Mouse (Mus musculus): ENCODE data around the gene Vgf.

Gene Vgf

DNA sequence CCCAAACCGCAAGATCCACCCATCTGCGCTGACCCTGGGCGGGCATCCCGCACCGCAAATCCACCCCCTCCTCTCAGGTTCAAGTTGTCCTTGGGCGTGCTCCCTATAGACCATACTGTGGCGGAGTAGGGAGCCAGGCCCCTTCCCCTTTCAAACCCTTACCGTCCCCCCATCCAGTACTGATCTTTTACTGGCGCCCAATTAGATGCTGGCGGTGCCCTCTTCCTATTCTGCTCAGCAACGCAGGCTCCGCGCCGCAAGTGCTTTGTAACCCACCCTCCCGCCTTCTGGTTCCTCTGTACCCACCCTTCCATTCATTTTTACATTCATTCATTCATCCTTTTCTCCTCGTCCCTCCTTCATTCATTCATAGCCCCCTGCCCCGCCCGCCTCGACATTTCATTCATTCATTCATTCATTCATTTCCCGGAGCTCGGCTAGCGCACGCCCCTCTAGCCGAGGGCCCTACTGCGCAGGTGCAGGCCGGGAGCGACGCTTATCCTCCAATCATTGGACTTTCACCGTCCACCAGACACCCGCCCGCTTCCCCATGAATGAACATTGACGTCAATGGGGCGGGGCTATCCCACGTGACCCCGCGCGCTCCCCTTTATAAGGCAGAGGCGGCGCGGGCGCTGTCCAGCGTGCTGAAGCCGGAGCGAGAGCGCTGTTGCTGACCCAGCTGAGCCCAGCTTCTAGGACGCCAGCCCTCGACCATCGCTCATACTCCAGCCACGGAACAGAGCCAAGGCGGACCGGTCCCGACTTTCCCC lies 3.6 kb downstream of the Vgf start:
- DNase-seq (ENCODE audit: low read depth in 2 of 2, low spot score in 2 of 2): peak; percentile 84 to 91

DNA sequence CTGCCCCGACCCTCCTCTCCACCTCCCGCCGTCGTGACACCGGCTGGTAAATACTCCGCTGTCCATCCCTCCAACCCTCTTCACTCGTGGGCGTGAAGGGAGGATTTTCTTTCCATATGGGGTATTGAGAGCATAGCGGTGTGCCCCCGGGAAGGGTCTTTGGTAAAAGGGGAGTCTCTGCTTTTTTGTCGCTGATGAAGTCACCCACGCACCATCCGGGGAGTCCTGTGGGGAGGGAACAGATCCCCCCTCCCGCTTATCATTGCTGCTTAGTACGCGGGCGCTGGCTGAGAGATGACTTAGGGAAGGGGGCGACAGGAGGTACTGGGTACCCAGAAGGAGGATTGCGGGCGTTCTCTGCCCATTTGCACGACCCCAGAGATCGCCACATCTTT lies 4.2 kb downstream of the Vgf start:
- DNase-seq (ENCODE audit: low read depth in 2 of 2, low spot score in 2 of 2): no peak

DNA sequence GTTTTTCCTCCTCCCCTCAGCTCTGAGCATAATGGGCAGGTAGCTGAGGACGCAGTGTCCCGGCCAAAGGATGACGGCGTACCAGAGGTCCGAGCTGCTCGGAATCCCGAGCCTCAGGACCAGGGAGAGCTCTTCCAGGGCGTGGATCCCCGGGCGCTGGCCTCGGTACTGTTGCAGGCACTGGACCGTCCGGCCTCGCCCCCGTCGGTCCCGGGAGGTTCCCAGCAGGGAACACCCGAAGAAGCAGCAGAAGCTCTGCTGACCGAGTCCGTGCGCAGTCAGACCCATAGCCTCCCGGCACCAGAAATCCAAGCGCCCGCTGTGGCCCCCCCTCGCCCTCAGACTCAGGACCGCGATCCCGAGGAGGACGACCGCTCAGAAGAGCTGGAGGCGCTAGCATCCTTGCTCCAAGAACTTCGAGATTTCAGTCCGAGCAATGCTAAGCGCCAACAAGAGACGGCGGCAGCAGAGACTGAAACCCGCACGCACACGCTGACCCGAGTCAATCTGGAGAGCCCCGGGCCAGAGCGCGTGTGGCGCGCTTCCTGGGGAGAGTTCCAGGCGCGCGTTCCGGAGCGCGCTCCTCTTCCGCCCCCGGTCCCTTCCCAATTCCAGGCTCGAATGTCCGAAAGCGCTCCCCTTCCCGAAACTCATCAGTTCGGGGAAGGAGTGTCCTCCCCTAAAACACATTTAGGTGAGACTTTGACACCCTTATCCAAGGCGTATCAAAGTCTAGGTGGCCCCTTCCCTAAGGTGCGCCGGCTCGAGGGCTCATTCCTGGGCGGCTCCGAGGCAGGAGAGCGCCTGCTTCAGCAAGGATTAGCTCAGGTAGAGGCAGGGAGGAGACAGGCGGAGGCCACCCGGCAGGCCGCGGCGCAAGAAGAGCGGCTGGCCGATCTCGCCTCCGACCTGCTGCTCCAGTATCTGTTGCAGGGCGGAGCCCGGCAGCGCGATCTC lies 5.2 kb downstream of the Vgf start:
- no peak for DNase-seq (ENCODE audit: low read depth in 2 of 2, low spot score in 2 of 2)

DNA sequence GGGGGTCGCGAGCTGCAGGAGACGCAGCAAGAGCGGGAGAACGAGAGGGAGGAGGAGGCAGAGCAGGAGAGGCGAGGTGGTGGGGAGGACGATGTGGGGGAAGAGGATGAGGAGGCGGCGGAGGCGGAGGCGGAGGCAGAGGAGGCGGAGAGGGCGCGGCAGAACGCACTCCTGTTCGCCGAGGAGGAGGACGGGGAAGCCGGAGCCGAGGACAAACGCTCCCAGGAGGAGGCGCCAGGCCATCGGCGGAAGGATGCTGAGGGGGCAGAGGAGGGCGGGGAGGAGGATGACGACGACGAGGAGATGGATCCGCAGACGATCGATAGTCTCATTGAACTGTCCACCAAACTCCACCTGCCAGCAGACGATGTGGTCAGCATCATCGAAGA lies 5.8 kb downstream of the Vgf start:
- DNase-seq (ENCODE audit: low read depth in 2 of 2, low spot score in 2 of 2): peak in 1 of 2 experiments; percentile 13

DNA sequence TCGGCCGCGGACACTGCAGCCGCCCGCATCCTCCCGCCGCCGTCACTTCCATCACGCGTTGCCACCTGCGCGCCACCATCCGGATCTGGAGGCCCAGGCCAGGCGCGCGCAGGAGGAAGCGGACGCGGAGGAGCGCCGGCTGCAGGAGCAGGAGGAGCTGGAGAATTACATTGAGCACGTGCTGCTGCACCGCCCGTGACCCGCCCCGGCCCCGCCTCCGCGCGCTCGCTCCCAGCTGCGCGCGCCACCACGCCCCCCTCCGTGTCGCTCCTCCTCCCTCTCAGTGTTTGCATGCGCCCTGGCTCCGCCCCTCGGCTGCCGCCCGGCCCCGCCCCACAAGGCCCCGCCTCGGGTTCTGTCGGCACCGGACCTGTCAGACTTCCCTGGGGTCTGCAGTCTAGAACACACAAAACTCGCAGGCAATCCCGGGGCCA lies 6.5 kb downstream of the Vgf start:
- DNase-seq (ENCODE audit: low read depth in 2 of 2, low spot score in 2 of 2): peak; percentile 32 to 53

DNA sequence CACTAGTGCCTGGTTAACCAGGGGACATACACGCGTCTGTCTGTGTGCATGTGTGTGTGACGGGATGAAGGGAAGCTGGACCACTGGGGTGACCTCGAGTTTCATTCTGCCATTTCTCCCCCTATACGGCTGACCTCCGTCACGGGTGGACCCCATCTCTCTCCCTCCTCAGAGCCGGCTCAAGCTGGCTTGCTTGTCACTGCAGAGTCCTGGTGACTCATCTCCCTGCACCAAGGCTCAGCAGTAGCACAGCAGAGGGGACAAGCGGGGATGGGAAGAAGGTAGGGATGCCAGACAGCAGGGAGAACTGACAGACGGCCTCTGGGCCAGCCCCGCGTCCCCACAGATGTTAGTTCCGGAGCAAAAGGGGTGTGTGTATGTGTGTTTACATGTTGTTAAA lies 10.0 kb downstream of the Vgf start:
- DNase-seq (ENCODE audit: low read depth in 2 of 2, low spot score in 2 of 2): no peak

DNA sequence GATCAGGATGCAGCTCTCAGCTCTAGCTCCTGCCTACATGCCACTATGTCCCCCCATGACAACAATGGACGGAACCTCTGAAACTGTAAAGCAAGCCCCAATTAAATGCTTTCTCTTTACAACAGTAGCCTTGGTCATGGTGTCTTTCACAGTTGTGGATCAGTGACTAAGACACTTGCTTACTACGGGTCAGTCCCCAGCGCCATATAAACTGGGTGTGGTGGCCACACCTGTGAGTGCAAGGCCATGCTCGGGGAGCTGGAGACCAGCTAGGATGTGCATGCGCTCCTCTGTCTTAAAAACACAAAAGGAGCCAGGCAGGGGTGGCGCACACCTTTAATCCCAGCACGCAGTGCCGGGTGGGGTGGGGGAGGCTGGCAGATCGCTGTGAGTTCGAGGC lies 13.3 kb downstream of the Vgf start:
- DNase-seq (ENCODE audit: low read depth in 2 of 2, low spot score in 2 of 2): no peak

DNA sequence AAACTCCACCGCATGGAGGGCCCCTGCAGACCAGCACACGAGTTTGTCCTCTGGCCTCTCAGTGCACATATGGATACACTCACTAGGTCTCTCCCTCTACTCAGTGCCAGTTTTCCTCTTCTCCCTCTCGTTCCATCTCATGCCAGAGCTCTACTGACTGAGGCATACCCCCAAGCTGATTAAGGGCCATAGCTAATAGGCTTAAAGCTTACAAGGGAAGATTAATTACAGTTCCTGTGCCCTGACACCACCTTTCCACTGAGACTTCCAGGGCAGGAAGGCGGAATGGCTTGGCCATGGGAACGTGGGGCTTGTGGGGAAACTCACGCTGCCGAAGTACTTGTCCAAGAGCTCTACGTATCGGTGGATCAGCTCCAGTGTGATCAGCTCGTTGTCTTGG lies 15.2 kb downstream of the Vgf start:
- DNase-seq (ENCODE audit: low read depth in 2 of 2, low spot score in 2 of 2): no peak

DNA sequence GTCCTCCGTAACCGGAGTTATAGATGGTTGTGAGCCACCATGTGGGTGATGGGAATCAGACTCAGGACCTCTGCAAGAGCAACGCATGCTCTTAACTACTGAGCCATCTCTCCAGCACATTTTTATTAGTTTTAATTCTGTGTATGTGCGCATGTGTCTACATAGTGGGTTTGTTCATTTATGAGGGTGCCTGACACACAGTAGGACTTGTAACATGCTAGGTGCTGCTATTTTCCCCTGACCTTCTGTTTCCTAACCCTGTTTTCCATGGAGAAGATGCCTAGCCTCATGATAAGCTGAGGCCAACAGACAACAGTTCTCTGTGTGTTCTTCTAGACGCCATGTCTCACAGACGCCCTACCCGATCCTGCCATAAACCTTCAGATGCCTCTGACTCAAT lies 17.8 kb downstream of the Vgf start:
- no peak for DNase-seq (ENCODE audit: low read depth in 2 of 2, low spot score in 2 of 2)

DNA sequence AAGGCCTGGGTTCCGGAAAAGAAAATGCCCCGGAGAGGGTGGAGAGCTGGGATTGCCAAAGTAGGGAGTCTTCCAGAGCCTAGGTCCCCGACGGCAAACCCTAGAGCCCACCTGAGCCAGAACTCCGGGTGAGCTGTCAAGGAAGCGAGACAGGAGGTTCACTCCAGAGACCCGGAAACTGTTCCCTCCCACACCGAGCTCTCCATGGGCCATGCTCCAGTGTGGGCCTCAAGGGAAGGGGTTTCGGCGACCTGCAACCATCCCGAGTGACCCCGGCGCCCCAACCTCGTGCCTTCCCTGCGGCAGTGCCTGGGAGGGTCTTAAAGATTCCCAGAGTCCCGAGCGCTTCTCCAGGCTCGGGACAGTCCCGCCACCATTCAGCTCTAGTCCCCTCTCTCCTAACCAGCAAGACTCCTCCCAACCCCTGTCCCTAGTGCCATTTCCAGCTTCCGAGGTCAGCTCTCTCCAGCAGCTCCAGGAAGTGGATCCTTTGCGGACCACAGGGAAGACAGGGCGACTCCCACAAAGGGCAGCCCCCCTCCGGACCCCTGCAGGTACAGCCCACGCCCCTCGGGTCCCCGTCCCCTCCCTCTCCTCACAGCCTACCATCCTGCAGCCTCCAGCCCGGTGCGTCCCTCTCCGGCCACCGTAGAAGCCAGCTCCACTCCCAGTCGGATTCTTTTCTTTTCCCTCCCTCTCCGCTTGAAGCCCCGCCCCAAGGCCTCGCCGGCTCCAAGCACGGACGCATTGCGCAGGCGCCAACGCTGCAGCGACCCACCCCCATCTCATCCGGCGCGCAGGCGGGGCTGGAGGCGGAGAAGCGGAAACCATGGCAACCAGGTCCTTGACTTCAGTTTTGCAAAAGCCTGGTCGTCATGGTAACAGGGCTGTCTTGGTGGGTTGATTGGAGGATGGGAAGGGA lies 19.5 kb downstream of the Vgf start, which contains the start of gene Ap1s1:
Gene Ap1s1, minus strand, starts transcription at position 734 of the 922 bp plus-strand sequence.
- DNase-seq (ENCODE audit: low read depth in 2 of 2, low spot score in 2 of 2): peak; percentile 85 to 94

DNA sequence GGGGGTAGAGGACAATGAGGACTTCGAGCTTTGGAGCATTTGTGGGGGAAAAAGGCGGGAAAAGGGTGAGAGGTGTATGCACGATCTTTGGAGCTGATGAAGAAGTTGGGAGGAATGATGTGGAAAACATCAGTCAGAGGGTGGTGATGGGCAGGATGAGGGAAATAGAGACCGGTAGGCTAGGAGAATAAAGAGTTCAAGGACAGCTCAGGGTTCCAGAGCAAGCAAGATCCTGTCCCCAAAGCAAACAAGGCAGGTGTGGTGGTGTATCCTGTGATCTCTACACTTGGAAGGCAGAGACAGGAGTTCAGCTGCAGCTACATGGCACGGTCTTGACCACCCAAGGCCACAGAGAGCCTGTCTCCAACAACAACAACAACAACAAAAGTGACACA lies 20.1 kb downstream of the Vgf start:
- DNase-seq (ENCODE audit: low read depth in 2 of 2, low spot score in 2 of 2): no peak

DNA sequence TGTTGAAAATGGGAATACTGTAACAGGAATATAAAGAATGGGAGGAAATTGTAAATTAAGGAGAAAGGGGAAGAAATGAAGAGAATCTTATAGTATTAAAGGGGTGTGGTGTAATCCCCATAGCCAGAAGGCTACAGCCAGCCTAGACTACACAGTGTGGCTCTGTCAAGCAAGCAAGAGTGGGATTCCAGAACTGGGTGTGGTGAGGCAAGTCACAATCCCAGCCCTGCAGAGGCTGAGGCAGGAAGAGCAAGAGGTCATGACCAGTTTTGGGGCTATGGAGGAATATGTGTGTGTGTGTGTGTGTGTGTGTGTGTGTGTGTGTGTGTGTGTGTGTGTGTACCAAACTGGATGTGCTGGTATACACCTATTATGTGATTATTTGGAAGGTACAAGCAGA lies 20.8 kb downstream of the Vgf start:
- DNase-seq (ENCODE audit: low read depth in 2 of 2, low spot score in 2 of 2): no peak

DNA sequence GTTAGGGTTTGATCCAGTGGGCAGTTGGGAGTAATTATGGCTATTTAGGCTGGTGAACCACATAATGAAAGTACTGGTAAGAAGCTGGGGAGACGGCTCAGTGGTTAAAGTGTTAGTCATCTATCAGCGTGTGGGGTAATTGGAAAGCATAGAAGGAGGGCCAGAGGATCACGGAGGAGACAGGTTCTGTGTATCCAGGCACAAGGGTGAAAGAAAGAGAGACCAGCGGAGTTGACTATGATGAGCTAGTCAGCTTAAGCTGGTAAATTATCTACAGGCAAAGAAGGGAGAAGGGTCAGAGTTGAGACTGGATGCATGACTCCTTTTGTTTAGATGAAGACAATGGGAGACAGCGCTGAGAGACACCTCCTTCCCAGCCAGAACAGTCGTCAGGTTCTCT lies 24.9 kb downstream of the Vgf start:
- DNase-seq (ENCODE audit: low read depth in 2 of 2, low spot score in 2 of 2): no peak

DNA sequence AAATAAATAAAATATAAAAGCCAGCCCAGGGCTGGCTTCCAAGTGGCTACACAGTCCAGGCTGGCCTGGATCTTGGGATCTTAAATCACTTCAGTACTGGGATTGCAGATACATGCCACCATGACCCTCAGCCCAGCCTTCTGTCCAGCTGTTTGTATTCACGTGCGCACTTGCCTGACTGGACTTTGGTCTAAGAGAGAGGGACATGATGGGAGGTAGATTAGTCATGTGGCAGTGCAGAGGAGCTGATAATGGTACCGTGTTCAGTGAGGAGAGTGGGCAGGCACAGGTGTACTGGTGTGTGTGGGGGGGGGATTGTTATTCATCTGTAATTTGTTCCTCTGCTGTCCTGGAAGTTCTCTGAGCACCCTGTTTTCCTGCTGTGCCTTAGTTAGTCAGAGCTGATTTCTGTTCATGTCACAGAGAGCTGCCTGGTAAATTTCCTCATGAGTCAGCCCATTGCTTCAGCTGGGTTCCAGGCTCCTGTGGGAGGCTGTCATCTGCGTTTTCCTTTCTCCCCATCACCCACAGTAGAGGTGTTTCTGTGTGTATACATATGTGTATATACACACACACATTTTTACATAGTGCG lies 25.8 kb downstream of the Vgf start:
- no peak for DNase-seq (ENCODE audit: low read depth in 2 of 2, low spot score in 2 of 2)

DNA sequence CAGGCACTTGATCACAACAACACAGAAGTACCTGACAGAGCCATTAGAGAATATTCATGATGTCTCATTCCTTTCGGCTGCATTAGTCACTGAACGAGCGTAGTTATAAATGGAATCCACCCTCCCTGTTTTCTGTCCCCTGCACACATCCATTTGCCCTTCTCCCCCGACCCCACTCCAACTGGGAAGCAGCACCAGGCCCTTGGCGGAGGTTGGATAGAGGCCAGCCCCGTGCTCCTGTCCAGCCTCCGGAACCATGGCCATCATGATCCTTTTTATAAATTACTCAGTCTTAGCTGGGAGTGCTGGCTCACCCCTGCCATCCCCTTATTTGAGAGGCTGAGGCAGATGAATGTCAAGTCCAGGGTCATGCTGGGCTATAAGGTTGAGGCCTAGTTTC lies 28.1 kb downstream of the Vgf start:
- DNase-seq (ENCODE audit: low read depth in 2 of 2, low spot score in 2 of 2): no peak

DNA sequence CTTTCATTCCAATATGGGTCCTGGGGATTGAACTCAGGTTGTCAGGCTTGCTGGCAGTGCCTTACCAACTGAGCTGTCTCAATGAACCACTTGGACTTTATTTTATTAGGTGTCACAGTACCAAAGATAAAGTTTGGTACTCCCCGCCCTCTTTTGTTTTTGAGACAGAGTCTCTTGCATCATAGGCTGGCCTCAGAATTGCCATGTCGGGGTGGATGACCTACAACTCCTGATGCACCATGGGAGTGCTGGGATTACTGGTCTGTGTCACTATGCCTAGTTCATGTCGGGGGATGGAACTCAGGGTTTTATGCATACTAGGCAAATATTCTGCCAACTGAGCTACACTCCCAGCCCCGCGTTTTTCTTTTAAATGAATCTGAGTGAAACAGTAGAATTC lies 28.7 kb downstream of the Vgf start:
- no peak for DNase-seq (ENCODE audit: low read depth in 2 of 2, low spot score in 2 of 2)

DNA sequence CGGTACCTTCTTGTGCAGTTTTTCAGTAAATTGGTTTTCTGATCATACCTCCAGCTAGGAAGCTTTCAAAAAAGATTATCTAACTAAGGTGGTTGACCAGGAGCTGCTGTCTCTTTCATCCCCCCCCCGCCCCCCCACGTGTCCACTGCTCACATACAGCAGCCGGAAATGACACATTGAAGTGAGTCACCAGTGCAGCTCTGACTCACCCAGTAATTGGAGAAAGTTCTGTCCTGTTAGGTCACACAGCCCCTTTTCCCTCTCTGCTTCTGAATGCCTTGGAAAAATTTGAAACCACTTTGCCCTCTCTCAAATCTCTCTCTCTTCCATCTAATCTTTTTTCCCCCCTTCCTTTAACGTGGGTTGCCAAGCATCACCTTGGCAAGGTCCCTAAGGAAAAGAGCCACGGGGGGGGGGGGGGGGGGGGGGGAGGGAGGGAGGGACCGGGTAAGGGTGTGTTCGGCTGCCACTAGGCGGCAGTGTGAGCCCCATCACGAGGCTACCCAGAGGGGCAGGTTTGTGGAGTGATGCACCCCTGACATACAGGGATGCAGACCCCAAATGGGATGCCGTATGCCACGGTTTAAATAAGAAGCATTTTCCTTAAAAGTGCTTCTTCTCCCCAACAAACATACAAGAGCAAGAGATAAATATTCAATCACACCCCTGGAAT lies 35.8 kb downstream of the Vgf start:
- peak in 1 of 2 experiments; percentile 7 for DNase-seq (ENCODE audit: low read depth in 2 of 2, low spot score in 2 of 2)

DNA sequence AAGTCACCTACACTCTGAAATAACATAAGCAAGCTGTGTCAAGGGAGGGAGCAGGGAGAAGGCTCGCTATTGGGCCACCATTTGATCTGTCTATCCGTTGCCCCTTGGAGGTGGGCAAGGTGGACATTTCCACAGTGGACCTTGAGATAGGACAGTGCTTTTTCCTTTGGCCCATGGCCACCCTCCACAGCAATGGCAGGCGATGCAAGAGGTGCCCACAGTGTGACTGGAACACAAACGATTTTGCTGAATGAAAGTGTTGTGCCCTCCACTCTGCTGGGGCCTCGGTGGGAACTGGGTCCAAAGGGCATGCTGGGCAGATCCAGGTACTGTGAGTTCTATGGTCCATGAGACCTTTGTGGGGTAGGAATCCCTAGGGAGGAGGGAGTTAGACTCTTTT lies 36.4 kb downstream of the Vgf start:
- no peak for DNase-seq (ENCODE audit: low read depth in 2 of 2, low spot score in 2 of 2)

DNA sequence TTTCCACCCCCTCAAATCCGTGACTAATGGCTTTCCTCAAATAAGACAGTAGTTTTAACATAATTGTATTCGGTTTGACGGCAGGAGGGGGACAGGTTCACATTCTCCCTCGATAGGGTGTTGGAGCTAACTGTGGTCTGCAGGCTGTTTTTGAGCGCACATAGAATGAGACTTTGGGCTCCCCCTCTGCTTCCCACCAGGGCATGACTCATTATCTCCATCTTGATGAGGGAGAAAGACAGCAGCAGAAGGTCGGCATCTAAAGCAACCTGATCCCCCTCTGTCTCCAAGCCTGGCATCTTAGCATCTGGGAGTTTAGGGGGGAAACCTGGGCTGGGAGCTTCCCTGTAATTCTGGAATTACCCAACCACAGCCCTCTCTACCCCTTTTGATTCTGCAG lies 39.3 kb downstream of the Vgf start:
- no peak for DNase-seq (ENCODE audit: low read depth in 2 of 2, low spot score in 2 of 2)

DNA sequence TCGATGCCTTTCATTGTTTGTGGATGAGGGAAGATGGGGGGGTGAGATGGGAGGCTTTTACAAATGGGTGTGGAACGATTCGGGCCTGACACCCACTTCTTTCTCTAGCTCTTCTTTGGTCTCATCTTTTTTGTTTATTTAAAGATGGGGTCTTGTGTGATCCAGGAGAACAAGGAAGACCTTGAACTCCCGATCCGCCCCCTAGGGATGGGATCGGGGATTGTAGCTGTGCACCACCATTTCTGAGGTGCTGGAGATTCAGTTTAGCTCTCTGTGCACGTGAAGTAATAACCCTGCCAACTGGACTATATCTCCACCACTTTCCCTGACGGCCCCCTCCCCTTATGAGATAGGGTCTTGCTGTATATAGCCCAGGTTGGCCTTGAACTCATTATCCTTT lies 39.7 kb downstream of the Vgf start:
- no peak for DNase-seq (ENCODE audit: low read depth in 2 of 2, low spot score in 2 of 2)
